Mouse (Mus musculus): Measurements from ENCODE around the gene Txndc11.

Gene Txndc11

DNA sequence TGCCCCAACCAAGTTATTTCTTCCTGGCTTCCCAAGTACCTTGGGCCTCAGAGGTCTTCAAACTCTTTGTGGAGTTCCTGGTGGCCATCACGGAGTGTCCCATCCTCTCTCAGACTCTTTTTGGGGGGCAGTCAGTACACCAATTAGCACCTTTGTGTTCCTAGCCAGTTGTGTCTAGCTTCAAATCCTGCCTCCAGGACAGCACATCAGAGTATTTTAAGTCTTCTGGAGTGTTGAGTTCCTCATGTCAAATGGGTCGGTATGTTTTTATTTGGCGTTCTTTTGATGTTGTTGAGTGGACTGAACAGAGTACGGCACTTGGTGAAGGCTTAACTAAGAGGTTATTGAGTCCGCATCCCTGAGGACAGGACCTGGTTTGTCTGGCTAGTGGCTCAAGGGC lies 69.0 kb downstream of the Txndc11 start:
- no peak for DNase-seq (ENCODE audit: low read depth)

DNA sequence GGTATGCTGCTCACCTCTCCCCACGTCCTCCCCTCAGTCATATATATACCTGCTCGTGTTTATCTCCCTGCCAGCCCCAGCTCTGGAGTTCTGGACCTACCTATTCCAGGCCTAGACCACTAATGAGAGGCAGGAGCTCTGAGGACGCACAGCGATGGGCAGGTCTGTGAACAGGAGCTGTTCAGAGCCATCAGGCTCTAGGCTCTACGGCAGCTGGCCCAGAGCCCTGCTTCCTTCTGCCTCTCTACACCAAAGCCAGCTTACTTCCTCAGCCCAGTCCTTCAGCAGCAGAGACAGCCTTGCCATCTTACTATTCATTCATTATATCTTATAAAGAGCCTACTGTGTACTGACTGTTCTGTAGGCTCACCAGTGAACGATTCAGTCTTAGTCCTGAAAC lies 69.7 kb downstream of the Txndc11 start:
- DNase-seq (ENCODE audit: low read depth): no peak

- no peak for DNase-seq (ENCODE audit: low read depth)
These were observed 70.1 kb downstream of the Txndc11 start for GRCm38 (mm10) chr16:11064341-11064740.

GRCm38 (mm10) chr16:11062794-11063721 lies 71.4 kb downstream of the Txndc11 start:
- DNase-seq (ENCODE audit: low read depth): peak; percentile 61

DNA sequence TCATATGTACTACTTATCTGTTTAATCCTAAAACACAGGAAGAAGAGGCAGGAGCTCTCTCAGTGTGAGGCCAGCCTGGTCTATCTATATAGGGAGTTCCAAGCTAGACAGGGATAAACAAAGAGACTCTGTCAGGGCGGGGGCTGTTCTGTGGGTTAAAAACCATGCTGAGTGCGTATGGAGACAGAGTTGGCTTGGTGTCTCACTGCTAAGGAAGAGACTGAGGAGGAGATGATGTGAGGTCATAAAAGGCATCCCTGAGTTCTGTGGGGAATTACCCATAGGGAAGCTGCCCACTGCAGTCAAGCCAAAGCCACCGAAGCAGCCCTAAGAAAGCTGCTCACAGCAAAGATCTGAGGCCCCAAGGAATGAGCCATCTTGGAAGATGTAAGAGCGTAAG lies 73.8 kb downstream of the Txndc11 start, which contains the start of gene Snn:
Gene Snn, plus strand, starts transcription at position 301 of the 400 bp plus-strand sequence.
- no peak for DNase-seq (ENCODE audit: low read depth)

GRCm38 (mm10) chr16:11055916-11056315 lies 78.5 kb downstream of the Txndc11 start:
- DNase-seq (ENCODE audit: low read depth): no peak

- no peak for DNase-seq (ENCODE audit: low read depth)
These were observed 79.6 kb downstream of the Txndc11 start for GRCm38 (mm10) chr16:11054871-11055270.

GRCm38 (mm10) chr16:11054409-11054808 lies 80.0 kb downstream of the Txndc11 start:
- DNase-seq (ENCODE audit: low read depth): no peak

GRCm38 (mm10) chr16:11051134-11051533 lies 83.3 kb downstream of the Txndc11 start:
- no peak for DNase-seq (ENCODE audit: low read depth)

DNA sequence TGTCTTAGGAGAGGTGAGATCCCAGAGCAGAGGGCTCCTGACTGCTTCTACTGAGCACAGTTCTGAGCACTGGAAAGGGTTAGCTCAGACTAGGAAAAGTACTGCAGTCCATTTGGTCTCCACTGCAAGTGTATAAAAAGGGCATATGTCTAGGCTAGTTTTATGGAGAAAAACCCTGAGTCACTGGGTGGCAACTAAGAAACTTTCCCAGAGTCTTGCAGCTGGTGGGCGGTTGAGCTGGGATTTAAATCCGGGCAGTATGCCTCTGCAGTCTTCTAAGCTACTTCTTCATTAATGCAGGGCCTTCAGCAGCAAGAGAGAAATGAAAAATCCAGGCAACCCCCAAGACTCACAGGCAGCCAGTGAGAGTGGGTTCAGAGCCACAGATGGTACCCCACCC lies 84.2 kb downstream of the Txndc11 start:
- no peak for DNase-seq (ENCODE audit: low read depth)

DNA sequence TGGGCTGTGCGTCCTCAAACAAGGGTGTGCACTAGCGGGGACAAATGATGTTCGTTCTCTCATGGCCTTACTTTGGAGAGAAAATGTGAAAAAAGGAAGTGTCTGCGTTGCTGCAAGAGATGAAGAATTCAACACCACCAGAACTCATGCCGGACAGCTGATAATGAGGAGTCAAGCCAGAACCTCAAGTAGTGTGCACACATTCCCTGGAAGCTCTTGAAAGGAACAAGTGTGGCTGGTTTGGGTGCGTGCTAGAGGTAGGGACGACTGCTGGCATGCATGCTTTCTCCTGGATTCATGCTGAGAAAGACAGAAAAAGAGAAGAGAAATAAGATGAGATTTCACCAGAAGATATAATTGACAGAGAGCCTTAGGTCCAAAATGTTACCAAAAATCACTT lies 87.3 kb downstream of the Txndc11 start:
- DNase-seq (ENCODE audit: low read depth): no peak

DNA sequence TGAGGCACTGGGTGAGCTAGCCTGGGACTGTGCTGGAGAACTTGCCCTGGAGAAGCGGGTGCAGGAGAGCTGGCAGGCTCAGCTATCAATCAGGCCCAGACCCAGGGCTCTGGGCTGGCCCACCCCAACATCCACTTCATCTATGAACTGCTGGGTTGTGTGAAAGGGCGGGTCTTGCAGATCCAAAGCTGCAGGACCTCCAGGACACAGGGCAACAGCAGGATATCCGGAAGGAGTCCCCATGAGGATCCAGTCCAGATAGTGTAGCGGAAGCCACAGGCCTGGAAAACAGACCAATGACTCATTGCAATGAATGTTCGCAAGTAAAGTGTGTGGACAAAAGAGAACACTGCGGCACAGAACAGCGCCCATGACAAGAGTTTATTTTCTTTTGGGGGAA lies 88.0 kb downstream of the Txndc11 start:
- no peak for DNase-seq (ENCODE audit: low read depth)

DNA sequence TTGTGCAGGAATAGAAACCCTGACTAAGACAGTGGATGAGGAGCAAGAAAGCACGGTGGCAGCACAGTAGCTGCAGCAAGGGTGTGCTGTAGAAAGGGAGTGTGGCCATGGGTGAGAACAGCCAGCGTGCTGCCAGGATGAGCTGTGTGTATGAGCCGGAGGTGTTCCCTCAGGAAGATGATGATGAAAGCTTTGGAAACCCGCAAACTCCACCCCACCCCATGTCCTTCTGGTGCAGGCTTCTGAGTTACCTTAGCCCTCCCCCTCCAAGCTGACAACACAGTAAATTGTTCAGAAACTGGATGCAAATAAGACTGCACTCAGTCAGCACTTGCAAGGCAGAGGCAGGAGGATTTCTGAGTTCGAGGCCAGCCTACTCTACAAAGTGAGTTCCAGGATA lies 91.2 kb downstream of the Txndc11 start:
- DNase-seq (ENCODE audit: low read depth): no peak

DNA sequence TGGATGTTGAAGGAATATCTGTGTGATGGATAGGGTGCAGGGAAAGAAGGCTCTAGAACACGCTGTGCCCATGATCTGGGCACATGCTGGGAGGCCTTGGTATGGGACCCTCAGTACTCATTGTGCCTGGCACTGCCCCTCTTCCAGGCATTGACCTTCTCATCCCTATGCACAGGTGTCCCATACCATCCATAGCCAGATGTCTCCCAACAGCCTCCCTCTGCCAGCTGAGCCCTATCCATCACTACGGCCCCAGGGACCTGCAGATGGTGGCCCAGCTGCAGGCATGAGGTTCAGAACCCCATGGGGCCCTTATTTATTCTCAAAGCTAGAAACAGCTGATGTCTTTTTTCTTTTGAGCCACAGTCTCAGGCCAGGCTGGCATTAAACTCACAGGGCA lies 93.8 kb downstream of the Txndc11 start:
- DNase-seq (ENCODE audit: low read depth): no peak

DNA sequence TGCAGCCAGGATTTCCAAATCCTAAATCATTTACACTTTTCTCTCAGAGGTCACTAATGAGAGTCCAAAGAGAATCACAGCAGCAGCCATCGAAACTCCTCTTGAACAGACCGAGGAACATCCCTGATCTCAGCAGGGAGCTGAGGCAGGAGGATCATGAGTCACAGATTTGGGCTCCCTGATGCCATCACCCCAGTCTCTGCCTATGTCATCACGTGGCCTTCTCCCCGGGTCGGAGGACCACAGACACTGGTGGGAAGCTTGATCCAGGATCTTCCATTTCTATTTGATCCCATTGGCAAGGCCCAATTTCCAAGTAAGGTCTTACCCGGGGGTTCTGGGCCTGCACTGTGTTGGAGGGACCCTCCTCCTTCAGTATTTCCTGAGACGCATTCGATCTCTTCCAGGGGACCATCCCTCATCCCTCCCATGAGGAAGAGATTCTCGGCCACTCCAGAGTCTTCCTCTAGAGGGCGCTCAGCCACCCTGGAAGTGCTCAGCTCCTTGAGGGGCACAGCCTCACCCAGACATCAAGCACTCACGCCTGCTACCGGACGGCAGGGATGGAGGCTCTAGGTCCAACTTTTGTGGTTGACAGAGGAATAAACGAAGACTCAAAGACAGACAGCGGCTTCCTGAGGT lies 98.5 kb downstream of the Txndc11 start:
- peak; percentile 37 for DNase-seq (ENCODE audit: low read depth)

DNA sequence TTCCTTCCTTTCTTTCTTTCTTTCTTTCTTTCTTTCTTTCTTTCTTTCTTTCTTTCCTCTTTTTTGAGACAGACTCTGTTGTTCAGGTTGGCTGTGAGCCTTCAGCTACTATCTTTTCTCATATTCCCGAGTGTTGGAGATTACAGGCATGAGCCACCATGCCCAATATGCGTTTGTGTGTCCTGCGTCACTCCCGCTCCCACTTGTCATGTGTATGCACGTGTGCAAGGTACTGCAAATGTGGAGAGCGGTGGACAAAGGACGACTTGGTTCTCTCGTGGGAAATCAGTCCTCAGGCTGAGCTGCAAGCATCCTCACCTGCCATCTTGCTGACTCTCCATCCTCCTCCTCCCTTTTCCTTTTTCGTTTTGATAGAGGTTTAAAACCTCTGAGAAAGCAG lies 99.2 kb downstream of the Txndc11 start:
- DNase-seq (ENCODE audit: low read depth): no peak

DNA sequence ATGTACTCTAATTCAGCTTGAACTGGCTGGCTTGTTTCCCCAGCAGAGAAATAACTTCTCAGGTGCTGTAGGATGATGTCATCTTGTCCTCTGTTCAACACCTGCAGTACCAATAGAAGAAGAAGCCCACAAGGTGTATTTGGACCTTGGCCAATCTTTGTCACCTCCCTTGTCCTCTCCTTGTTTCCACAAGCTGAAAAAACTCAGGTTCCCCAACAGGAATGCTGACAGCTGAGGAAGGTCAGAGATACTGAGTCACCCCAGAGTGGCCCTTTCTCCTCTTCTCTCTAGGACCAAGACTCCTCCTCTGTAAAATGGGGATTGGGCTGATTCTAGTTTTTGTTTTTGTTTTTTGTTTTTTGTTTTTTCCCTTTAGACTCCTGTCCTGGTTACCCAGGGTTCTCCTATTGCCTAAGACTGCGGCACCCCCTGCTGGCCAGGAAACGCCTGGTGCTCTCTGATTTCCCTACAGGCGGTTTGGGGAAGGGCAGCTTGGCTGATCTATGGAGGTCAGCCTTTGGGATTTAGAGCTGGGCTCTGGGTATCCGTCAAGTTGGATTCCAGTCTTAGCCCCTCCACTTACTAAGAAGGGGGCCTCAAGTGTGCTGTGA lies 100.2 kb downstream of the Txndc11 start:
- peak; percentile 54 for DNase-seq (ENCODE audit: low read depth)

DNA sequence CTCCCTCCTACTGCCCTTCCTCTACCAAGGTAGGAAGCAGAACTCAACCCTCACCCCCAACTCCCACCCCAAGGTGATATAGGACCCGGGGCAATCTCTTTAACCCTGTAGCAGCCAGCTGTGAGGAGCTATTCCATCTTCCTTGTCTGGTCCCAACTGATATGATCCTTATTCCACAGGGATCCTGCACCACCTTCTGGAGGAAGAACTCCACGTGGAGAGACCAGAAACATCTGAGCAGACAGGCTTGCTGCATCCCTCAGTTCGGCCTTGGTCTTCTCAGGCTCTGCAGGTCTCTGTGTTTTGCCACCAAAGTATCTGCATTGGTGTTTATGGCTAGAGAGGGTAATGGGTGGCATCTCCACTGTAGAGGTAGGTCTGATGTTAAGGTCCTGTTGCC lies 103.1 kb downstream of the Txndc11 start:
- no peak for DNase-seq (ENCODE audit: low read depth)

GRCm38 (mm10) chr16:11030844-11031243 lies 103.6 kb downstream of the Txndc11 start:
- no peak for DNase-seq (ENCODE audit: low read depth)

- no peak for DNase-seq (ENCODE audit: low read depth)
These were observed 106.2 kb downstream of the Txndc11 start for GRCm38 (mm10) chr16:11028206-11028605.
